Mouse (Mus musculus) heart, adult 2 months (tissue): ENCODE data around the gene Ghr.

Experiments
- CTCF ChIP-seq: fragments of 200-600 bp; IDR thresholded peaks from 2 replicates; pipeline ENCODE4 v1.8.1; 2022; ENCODE audit warnings: antibody characterized with exemption, mild to moderate bottlenecking, moderate library complexity
- EP300 ChIP-seq: fragments of 200-500 bp; IDR thresholded peaks from 2 replicates; pipeline ENCODE4 v1.6.1; 2011; ENCODE audit warnings: low read depth, low read length, control low read depth; ENCODE audit not compliant: insufficient read depth
- POLR2A ChIP-seq: fragments of 200-500 bp; IDR thresholded peaks from 2 replicates; pipeline ENCODE4 v1.6.1; 2011; ENCODE audit warnings: mild to moderate bottlenecking, low read depth, low read length, control low read depth; ENCODE audit not compliant: insufficient read depth

DNA sequence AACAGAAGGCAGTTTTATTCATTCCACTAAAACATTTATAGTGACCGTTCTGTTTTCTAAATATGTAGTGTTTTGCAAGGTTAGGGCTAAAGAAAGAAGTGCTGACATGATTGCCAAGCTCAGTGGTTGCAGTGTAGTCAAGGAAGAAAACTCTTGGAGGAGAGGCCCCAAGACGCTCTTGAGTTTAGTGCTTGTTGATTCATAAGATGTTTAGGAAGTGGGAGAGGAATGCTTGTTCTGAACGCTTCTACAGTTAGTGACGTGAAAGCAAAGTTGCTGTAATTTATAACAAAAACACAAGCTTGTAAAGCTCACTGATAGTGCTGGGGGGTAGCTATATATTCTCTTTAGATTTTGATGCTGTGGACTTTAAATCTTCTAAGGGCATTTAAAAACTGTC is 174.8 kb downstream of the Ghr start:
- TF ChIP-seq CTCF (no peak), POLR2A (no peak), EP300 (no peak)
